Mouse (Mus musculus) embryonic stem cell, embryonic (primary cell): Measurements from ENCODE around the gene Cyb561.

ENCODE experiments used
- CTCF ChIA-PET, 4 experiments: fragments of 300-600 bp in 2 of 4; fragments of 350-600 bp in 2 of 4; sonication (Branson Sonifier 250); formaldehyde crosslinking; loops; one replicate each; lab custom pipeline; 2022; ENCODE audit warnings: inconsistent platforms in 2 of 4; lab: Charles Lee
- POLR2A ChIA-PET, 4 experiments: fragments of 300-600 bp in 2 of 4; fragments of 350-600 bp in 2 of 4; sonication (Branson Sonifier 250); formaldehyde crosslinking; loops; one replicate each; lab custom pipeline; 2022; ENCODE audit warnings: antibody characterized with exemption in 4 of 4, inconsistent platforms in 1 of 4; lab: Charles Lee

The Cyb561 gene

GRCm38 (mm10) chr11:105943133-105944102 lies 9.7 kb downstream of the Cyb561 start:
- CTCF ChIA-PET = interaction anchor here (0.5 to 1.8 kb wide), 22 partner anchors 9 to 580 kb away, joined by 3 to 9 read pairs (median 4); partner anchors contain the start of genes Cyb561 (in 3 of the 4), Ccdc47 (in 1 of the 4), Gm10840 (in 1 of the 4) and Limd2 (in 1 of the 4)
- POLR2A ChIA-PET = interaction anchor here in 3 of 4 experiments (0.6 to 4.6 kb wide), 34 partner anchors 9 to 1588 kb away, joined by 3 to 39 read pairs (median 5); partner anchors contain the start of genes Cyb561 (in 2 of the 3), Map3k3 (in 2 of the 3), Ccdc47 (in 1 of the 3) and Dcaf7 (in 1 of the 3)

GRCm38 (mm10) chr11:105941973-105942372 lies 11.2 kb downstream of the Cyb561 start:
- ChIA-PET POLR2A (interaction anchor here in 1 of 4 experiments (1.2 to 2.5 kb wide), 2 partner anchors 17 to 95 kb away, joined by 3 to 5 read pairs; partner anchors contain the start of gene Dcaf7), CTCF (no interaction called here)

- ChIA-PET CTCF (interaction anchor here in 2 of 4 experiments (0.7 to 1.1 kb wide), 3 partner anchors 12 to 549 kb away, joined by 3 to 5 read pairs (median 4); no protein-coding TSS in a partner anchor), POLR2A (interaction anchor here in 3 of 4 experiments (0.6 to 2.1 kb wide), 12 partner anchors 12 to 1188 kb away, joined by 3 to 8 read pairs (median 4); partner anchors contain the start of gene Cyb561 (in 2 of the 3))
These were observed 14.4 kb downstream of the Cyb561 start for GRCm38 (mm10) chr11:105938771-105939170.

GRCm38 (mm10) chr11:105936974-105937373 lies 16.2 kb downstream of the Cyb561 start:
- ChIA-PET CTCF (interaction anchor here in 2 of 4 experiments (0.6 to 1.4 kb wide), 2 partner anchors 9 to 32 kb away, joined by 4 to 6 read pairs; no protein-coding TSS in a partner anchor), POLR2A (no interaction called here)

- POLR2A ChIA-PET = interaction anchor here in 2 of 4 experiments (1.1 to 1.3 kb wide), 2 partner anchors 9 to 11 kb away, joined by 3 to 4 read pairs; no protein-coding TSS in a partner anchor
- CTCF ChIA-PET = interaction anchor here in 2 of 4 experiments (0.6 to 1.4 kb wide), 2 partner anchors 9 to 25 kb away, joined by 6 to 7 read pairs; no protein-coding TSS in a partner anchor
These were observed 16.9 kb downstream of the Cyb561 start for GRCm38 (mm10) chr11:105936200-105936599.

- ChIA-PET CTCF (interaction anchor here in 2 of 4 experiments (0.5 to 1.6 kb wide), 4 partner anchors 8 to 91 kb away, joined by 3 to 6 read pairs (median 4); no protein-coding TSS in a partner anchor), POLR2A (interaction anchor here in 2 of 4 experiments (0.9 to 1.4 kb wide), 5 partner anchors 8 to 15 kb away, joined by 3 to 7 read pairs (median 4); no protein-coding TSS in a partner anchor)
These were observed 17.6 kb downstream of the Cyb561 start for GRCm38 (mm10) chr11:105935496-105935895.

GRCm38 (mm10) chr11:105934816-105935215 lies 18.3 kb downstream of the Cyb561 start:
- POLR2A ChIA-PET = interaction anchor here in 3 of 4 experiments (0.5 to 1.4 kb wide), 9 partner anchors 8 to 259 kb away, joined by 3 to 8 read pairs (median 4); no protein-coding TSS in a partner anchor
- CTCF ChIA-PET = interaction anchor here in 2 of 4 experiments (0.5 to 1.6 kb wide), 4 partner anchors 9 to 561 kb away, joined by 3 to 5 read pairs (median 4); no protein-coding TSS in a partner anchor

GRCm38 (mm10) chr11:105934303-105934711 lies 18.8 kb downstream of the Cyb561 start:
- POLR2A ChIA-PET = interaction anchor here in 3 of 4 experiments (0.5 to 1.4 kb wide), 9 partner anchors 9 to 259 kb away, joined by 3 to 8 read pairs (median 4); no protein-coding TSS in a partner anchor
- CTCF ChIA-PET = interaction anchor here in 2 of 4 experiments (0.5 to 1.6 kb wide), 3 partner anchors 9 to 561 kb away, joined by 4 to 5 read pairs (median 4); no protein-coding TSS in a partner anchor

- ChIA-PET CTCF (interaction anchor here in 1 of 4 experiments (1.6 kb wide), 1 partner anchor 11 kb away, joined by 4 read pairs; no protein-coding TSS in a partner anchor), POLR2A (interaction anchor here in 1 of 4 experiments (0.6 to 1.1 kb wide), 2 partner anchors 10 to 340 kb away, joined by 3 to 5 read pairs; no protein-coding TSS in a partner anchor)
These were observed 19.4 kb downstream of the Cyb561 start for GRCm38 (mm10) chr11:105933746-105934145.

GRCm38 (mm10) chr11:105931380-105931779 lies 21.8 kb downstream of the Cyb561 start:
- CTCF ChIA-PET = interaction anchor here in 2 of 4 experiments (0.7 kb wide), 2 partner anchors 274 to 340 kb away, joined by 4 to 5 read pairs; no protein-coding TSS in a partner anchor

GRCm38 (mm10) chr11:105928171-105928570 lies 25.0 kb downstream of the Cyb561 start:
- CTCF ChIA-PET = interaction anchor here (0.6 to 2.5 kb wide), 16 partner anchors 8 to 438 kb away, joined by 3 to 35 read pairs (median 5); no protein-coding TSS in a partner anchor
- POLR2A ChIA-PET = interaction anchor here in 3 of 4 experiments (1.1 to 1.5 kb wide), 9 partner anchors 15 to 288 kb away, joined by 3 to 5 read pairs (median 5); partner anchors contain the start of genes Ccdc47 (in 1 of the 3), Dcaf7 (in 1 of the 3) and Map3k3 (in 1 of the 3)

More at GRCm38 (mm10) chr11:105931380-105931779, 21.8 kb downstream of the Cyb561 start:
- POLR2A ChIA-PET = interaction anchor here in 1 of 4 experiments (1.5 kb wide), 1 partner anchor 96 kb away, joined by 3 read pairs; no protein-coding TSS in a partner anchor

GRCm38 (mm10) chr11:105927065-105928030 lies 25.8 kb downstream of the Cyb561 start:
- ChIA-PET CTCF (interaction anchor here (0.5 to 2.5 kb wide), 65 partner anchors 8 to 598 kb away, joined by 3 to 35 read pairs (median 4); partner anchors contain the start of genes Map3k3 (in 3 of the 4), Cyb561 (in 2 of the 4), Dcaf7 (in 1 of the 4) and Gm10840 (in 1 of the 4)), POLR2A (interaction anchor here (0.6 to 1.5 kb wide), 13 partner anchors 8 to 573 kb away, joined by 3 to 5 read pairs (median 4); partner anchors contain the start of genes Ccdc47 (in 1 of the 4), Dcaf7 (in 1 of the 4) and Map3k3 (in 1 of the 4))

- CTCF ChIA-PET = no interaction called here
- POLR2A ChIA-PET = interaction anchor here in 2 of 4 experiments (0.8 to 1.6 kb wide), 2 partner anchors 28 to 111 kb away, joined by 3 read pairs; no protein-coding TSS in a partner anchor
These were observed 30.1 kb downstream of the Cyb561 start for GRCm38 (mm10) chr11:105922769-105923663.

GRCm38 (mm10) chr11:105921275-105921674 lies 31.9 kb downstream of the Cyb561 start:
- ChIA-PET CTCF (no interaction called here), POLR2A (interaction anchor here in 2 of 4 experiments (1.1 to 1.2 kb wide), 2 partner anchors 18 to 161 kb away, joined by 3 read pairs; no protein-coding TSS in a partner anchor)

- CTCF ChIA-PET = no interaction called here
- POLR2A ChIA-PET = interaction anchor here in 1 of 4 experiments (0.7 kb wide), 1 partner anchor 117 kb away, joined by 4 read pairs; no protein-coding TSS in a partner anchor
These were observed 32.3 kb downstream of the Cyb561 start for GRCm38 (mm10) chr11:105920836-105921235.
